Mouse (Mus musculus): ENCODE results near the gene Slc22a16. TPM values are rescaled to one million over a fixed set of nuclear protein-coding genes. Genes with fewer than 3 reads are reported as not detected.

The Slc22a16 gene
- total and polyA plus RNA-seq, 3 experiments: not detected

- Histone ChIP-seq H3K27me3 (ENCODE audit: control insufficient read depth in 1 of 2, insufficient read depth in 2 of 2, low read length in 2 of 2) (peaks cover 0 to 3% of the 10 kb centered on the region in 2 experiments; a peak in 3 of 4 replicates), H3K9ac (ENCODE audit: control insufficient read depth, low read depth, low read length, poor library complexity, severe bottlenecking) (no peak overlapping the region), H3K79me2 (ENCODE audit: control insufficient read depth, insufficient read depth, low read length, poor library complexity) (no peaks in the 10 kb centered on the region), H3K4me3 (ENCODE audit: control insufficient read depth in 1 of 2, insufficient read depth in 1 of 2, low read depth in 2 of 2, low read length in 2 of 2) (no peak overlapping the region), H3K27ac (ENCODE audit: control insufficient read depth, low read depth, low read length) (no peak overlapping the region), H3K4me1 (ENCODE audit: control insufficient read depth in 1 of 2, insufficient read depth in 2 of 2, low read length in 2 of 2) (no peaks in the 10 kb centered on the region), H3K36me3 (ENCODE audit: control insufficient read depth in 1 of 2, insufficient read depth in 2 of 2, low read length in 2 of 2) (no peaks in the 10 kb centered on the region), H3K9me3 (replicated peaks; ENCODE audit: insufficient read depth, low read length) (no peaks in the 10 kb centered on the region)
- TF ChIP-seq MAZ (IDR thresholded peaks at IDR 0.05; ENCODE audit: low read depth, low read length) (no peak), ZKSCAN1 (IDR thresholded peaks at IDR 0.05; ENCODE audit: low read depth, low read length) (no peak), USF1 (IDR thresholded peaks at IDR 0.05; ENCODE audit: low read depth, low read length) (no peak)
- DNase-seq (ENCODE audit: low read depth, low spot score): no peak
Observed at GRCm38 (mm10) chr10:40640406-40640805, 70.3 kb downstream of the Slc22a16 start.

DNA sequence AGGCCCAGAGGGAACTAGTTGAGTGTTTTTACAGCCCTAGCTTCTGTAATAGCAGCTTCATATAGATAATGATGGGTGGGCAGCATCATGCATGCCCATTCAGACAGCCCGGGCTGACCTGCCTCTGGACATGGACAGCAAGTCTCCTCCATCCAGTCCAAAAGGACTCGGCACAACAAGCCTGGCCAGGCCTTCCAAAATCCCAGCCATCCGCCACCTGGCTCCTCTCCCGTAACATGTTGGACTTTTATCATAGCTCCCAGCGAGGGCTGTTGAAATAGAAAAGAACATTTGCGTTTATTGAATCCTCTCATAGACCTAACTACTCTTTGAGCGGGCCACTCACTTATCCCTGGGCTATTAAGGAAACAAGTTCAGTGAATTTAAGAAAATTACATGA, 71.8 kb downstream of the Slc22a16 start:
- DNase-seq (ENCODE audit: low read depth, low spot score): no peak
- H3K79me2 ChIP-seq (ENCODE audit: control insufficient read depth, insufficient read depth, low read length, poor library complexity): no peaks in the 10 kb centered on the region
- H3K9me3 ChIP-seq (replicated peaks; ENCODE audit: insufficient read depth, low read length): no peaks in the 10 kb centered on the region
- H3K27me3 ChIP-seq (ENCODE audit: control insufficient read depth in 1 of 2, insufficient read depth in 2 of 2, low read length in 2 of 2): peaks cover 0 to 3% of the 10 kb centered on the region in 2 experiments; a peak in 2 of 4 replicates
- H3K27ac ChIP-seq (ENCODE audit: control insufficient read depth, low read depth, low read length): no peak overlapping the region
- no peak overlapping the region for H3K9ac ChIP-seq (ENCODE audit: control insufficient read depth, low read depth, low read length, poor library complexity, severe bottlenecking)
- TF ChIP-seq BHLHE40 (IDR thresholded peaks at IDR 0.05; ENCODE audit: borderline replicate concordance, low read depth, low read length) (no peak), MAZ (IDR thresholded peaks at IDR 0.05; ENCODE audit: low read depth, low read length) (no peak), ZC3H11A (IDR thresholded peaks at IDR 0.05; ENCODE audit: low read depth, low read length) (no peak), NELFE (IDR thresholded peaks at IDR 0.05; ENCODE audit: low read depth, low read length) (no peak), POLR2AphosphoS2 (IDR thresholded peaks at IDR 0.05; ENCODE audit: low read length) (no peak), JUND (IDR thresholded peaks at IDR 0.05; ENCODE audit: low read depth, low read length) (no peak), TAL1 (IDR thresholded peaks at IDR 0.05; ENCODE audit: low read length) (no peak), NRF1 (IDR thresholded peaks at IDR 0.05; ENCODE audit: insufficient read depth, low read depth, low read length, poor library complexity, severe bottlenecking) (no peak), CHD1 (IDR thresholded peaks at IDR 0.05; ENCODE audit: low read depth, low read length) (no peak), MYC (IDR thresholded peaks at IDR 0.05; ENCODE audit: low read depth, low read length) (no peak), GATA1 (IDR thresholded peaks at IDR 0.05; ENCODE audit: low read depth, low read length) (no peak), RAD21 (IDR thresholded peaks at IDR 0.05; ENCODE audit: low read depth, low read length) (no peak), E2F4 (IDR thresholded peaks at IDR 0.05; ENCODE audit: borderline replicate concordance, low read depth, low read length) (no peak), POLR2AphosphoS5 (IDR thresholded peaks at IDR 0.05; ENCODE audit: borderline replicate concordance, low read depth, low read length) (no peak), CHD2 (IDR thresholded peaks at IDR 0.05; ENCODE audit: low read length) (no peak), POLR2A (IDR thresholded peaks at IDR 0.05; ENCODE audit: control insufficient read depth in 1 of 2, insufficient read depth in 1 of 2, low read depth in 1 of 2, low read length in 2 of 2, poor library complexity in 1 of 2) (no peak)
- H3K4me3 ChIP-seq (ENCODE audit: control insufficient read depth in 1 of 2, insufficient read depth in 1 of 2, low read depth in 2 of 2, low read length in 2 of 2): no peak overlapping the region
- H3K4me1 ChIP-seq (ENCODE audit: control insufficient read depth in 1 of 2, insufficient read depth in 2 of 2, low read length in 2 of 2): no peaks in the 10 kb centered on the region
- H3K36me3 ChIP-seq (ENCODE audit: control insufficient read depth in 1 of 2, insufficient read depth in 2 of 2, low read length in 2 of 2): no peaks in the 10 kb centered on the region

Data from MEL (cell line).